Mouse (Mus musculus): ENCODE measurements around the gene Gramd1b.

The Gramd1b gene

GRCm38 (mm10) chr9:40332326-40332725 is 198.9 kb downstream of the Gramd1b start:
- DNase-seq, result no peak

GRCm38 (mm10) chr9:40331411-40332286 is 199.5 kb downstream of the Gramd1b start:
- DNase-seq, result no peak

GRCm38 (mm10) chr9:40330609-40331382 is 200.4 kb downstream of the Gramd1b start:
- DNase-seq, result peak; percentile 81 to 83

- DNase-seq, result no peak
Measured at GRCm38 (mm10) chr9:40326260-40326915, 204.8 kb downstream of the Gramd1b start.

GRCm38 (mm10) chr9:40324826-40325225 is 206.4 kb downstream of the Gramd1b start:
- DNase-seq, result no peak

GRCm38 (mm10) chr9:40324232-40324792 is 206.9 kb downstream of the Gramd1b start:
- no peak for DNase-seq

GRCm38 (mm10) chr9:40323773-40324172 is 207.4 kb downstream of the Gramd1b start:
- no peak for DNase-seq

GRCm38 (mm10) chr9:40323171-40323570 is 208.0 kb downstream of the Gramd1b start:
- DNase-seq, result no peak

- DNase-seq, result no peak
Measured at GRCm38 (mm10) chr9:40322372-40322771, 208.8 kb downstream of the Gramd1b start.

GRCm38 (mm10) chr9:40321668-40322003 is 209.5 kb downstream of the Gramd1b start:
- no peak for DNase-seq

- DNase-seq, result no peak
Measured at GRCm38 (mm10) chr9:40320879-40321667, 210.1 kb downstream of the Gramd1b start.

- no peak for DNase-seq
Measured at GRCm38 (mm10) chr9:40320405-40320804, 210.8 kb downstream of the Gramd1b start.

- DNase-seq, result no peak
Measured at GRCm38 (mm10) chr9:40318771-40319170, 212.4 kb downstream of the Gramd1b start.

GRCm38 (mm10) chr9:40317735-40318134 is 213.4 kb downstream of the Gramd1b start:
- no peak for DNase-seq

- no peak for DNase-seq
Measured at GRCm38 (mm10) chr9:40316865-40317660, 214.1 kb downstream of the Gramd1b start.

GRCm38 (mm10) chr9:40311813-40312212 is 219.4 kb downstream of the Gramd1b start:
- DNase-seq, result no peak

GRCm38 (mm10) chr9:40309876-40310275 is 221.3 kb downstream of the Gramd1b start:
- no peak for DNase-seq

- no peak for DNase-seq
Measured at GRCm38 (mm10) chr9:40307311-40307710, 223.9 kb downstream of the Gramd1b start.

GRCm38 (mm10) chr9:40304243-40304642 is 226.9 kb downstream of the Gramd1b start:
- no peak for DNase-seq

- DNase-seq, result no peak
Measured at GRCm38 (mm10) chr9:40302375-40302774, 228.8 kb downstream of the Gramd1b start.

GRCm38 (mm10) chr9:40301475-40301874 is 229.7 kb downstream of the Gramd1b start:
- DNase-seq, result no peak

Data from B cell, adult 2 months (primary cell).